Mouse (Mus musculus): ENCODE data around the gene Hmg20b. TPM values are rescaled to one million over a fixed set of nuclear protein-coding genes. Genes with fewer than 3 reads are reported as not detected.

The Hmg20b gene
- total RNA-seq, 2 experiments from 2014 or later: 23.5 to 28.4 TPM

GRCm38 (mm10) chr10:81356991-81357844, 6.9 kb upstream of the Hmg20b start, which contains the start of gene Mfsd12:
TSS of gene Mfsd12 (plus strand) at chr10:81357491.
- intact Hi-C loops (cut with DNase I): no loop called here
- peak; percentile 91 to 93 for DNase-seq (ENCODE audit: low spot score in 2 of 2)

- intact Hi-C loops (cut with DNase I): no loop called here
- peak in 1 of 2 experiments; percentile 28 for DNase-seq (ENCODE audit: low spot score in 2 of 2)
Observed at GRCm38 (mm10) chr10:81356352-81356990, 6.2 kb upstream of the Hmg20b start.

GRCm38 (mm10) chr10:81355533-81355932, 5.3 kb upstream of the Hmg20b start:
- no peak for DNase-seq (ENCODE audit: low spot score in 2 of 2)

GRCm38 (mm10) chr10:81354738-81355477, 4.6 kb upstream of the Hmg20b start:
- DNase-seq (ENCODE audit: low spot score in 2 of 2): no peak
- intact Hi-C loops (cut with DNase I): no loop called here

More at GRCm38 (mm10) chr10:81355533-81355932, 5.3 kb upstream of the Hmg20b start:
- intact Hi-C loops (cut with DNase I): no loop called here

GRCm38 (mm10) chr10:81351678-81352291, 1.5 kb upstream of the Hmg20b start:
- intact Hi-C loops (cut with DNase I): loop anchor here (2.0 kb wide), 1 partner anchor 61 kb away; the partner anchor contains the start of gene Tjp3
- DNase-seq (ENCODE audit: low spot score in 2 of 2): no peak

- DNase-seq (ENCODE audit: low spot score in 2 of 2): no peak
- intact Hi-C loops (cut with DNase I): loop anchor here (2.0 to 5.0 kb wide), 2 partner anchors 59 to 153 kb away; partner anchors contain the start of gene Tjp3
Observed at GRCm38 (mm10) chr10:81349961-81350350, 324 bp downstream of the Hmg20b start.

- DNase-seq (ENCODE audit: low spot score in 2 of 2): no peak
Observed at GRCm38 (mm10) chr10:81349146-81349545, 1.1 kb downstream of the Hmg20b start.

GRCm38 (mm10) chr10:81346453-81347067, 3.7 kb downstream of the Hmg20b start:
- peak; percentile 59 to 74 for DNase-seq (ENCODE audit: low spot score in 2 of 2)
- intact Hi-C loops (cut with DNase I): loop anchor here (5.0 kb wide), 1 partner anchor 149 kb away; no protein-coding TSS in a partner anchor

More at GRCm38 (mm10) chr10:81349146-81349545, 1.1 kb downstream of the Hmg20b start:
- intact Hi-C loops (cut with DNase I): loop anchor here (5.0 kb wide), 1 partner anchor 152 kb away; no protein-coding TSS in a partner anchor

- intact Hi-C loops (cut with DNase I): loop anchor here (5.0 kb wide), 1 partner anchor 148 kb away; no protein-coding TSS in a partner anchor
- no peak for DNase-seq (ENCODE audit: low spot score in 2 of 2)
Observed at GRCm38 (mm10) chr10:81345162-81345534, 5.1 kb downstream of the Hmg20b start.

- no peak for DNase-seq (ENCODE audit: low spot score in 2 of 2)
- intact Hi-C loops (cut with DNase I): loop anchor here (5.0 kb wide), 2 partner anchors 57 to 147 kb away; no protein-coding TSS in a partner anchor
Observed at GRCm38 (mm10) chr10:81344421-81345161, 5.7 kb downstream of the Hmg20b start.

- no peak for DNase-seq (ENCODE audit: low spot score in 2 of 2)
- intact Hi-C loops (cut with DNase I): loop anchor here (5.0 kb wide), 1 partner anchor 56 kb away; no protein-coding TSS in a partner anchor
Observed at GRCm38 (mm10) chr10:81342686-81343505, 7.4 kb downstream of the Hmg20b start, which contains the start of gene Gipc3. TSS of gene Gipc3 (minus strand) at chr10:81343266.

- peak in 1 of 2 experiments; percentile 35 for DNase-seq (ENCODE audit: low spot score in 2 of 2)
- intact Hi-C loops (cut with DNase I): loop anchor here (5.0 kb wide), 1 partner anchor 54 kb away; no protein-coding TSS in a partner anchor
Observed at GRCm38 (mm10) chr10:81341333-81341949, 8.8 kb downstream of the Hmg20b start.

GRCm38 (mm10) chr10:81340551-81341332, 9.5 kb downstream of the Hmg20b start:
- DNase-seq (ENCODE audit: low spot score in 2 of 2): no peak
- intact Hi-C loops (cut with DNase I): loop anchor here (5.0 kb wide), 1 partner anchor 53 kb away; no protein-coding TSS in a partner anchor

- DNase-seq (ENCODE audit: low spot score in 2 of 2): no peak
- intact Hi-C loops (cut with DNase I): no loop called here
Observed at GRCm38 (mm10) chr10:81336558-81336957, 13.7 kb downstream of the Hmg20b start.

- DNase-seq (ENCODE audit: low spot score in 2 of 2): no peak
- intact Hi-C loops (cut with DNase I): no loop called here
Observed at GRCm38 (mm10) chr10:81335393-81336340, 14.6 kb downstream of the Hmg20b start.

Data from left cerebral cortex, postnatal 25 days (tissue).